Mouse (Mus musculus) midbrain, postnatal 0 days (tissue): Measurements from ENCODE around the gene Cog8. TPM values are rescaled to one million over a fixed set of nuclear protein-coding genes. Genes with fewer than 3 reads are reported as not detected.

Source experiments
- ATAC-seq: fragments of 200-750 bp; cut with Nextera tagmentation; 2 replicates; pipeline ENCODE4 v1.8.0; 2017; ENCODE audit warnings: moderate number of reproducible peaks, mild to moderate bottlenecking, moderate TSS enrichment, moderate library complexity; ENCODE audit not compliant: low FRiP score
- DNase-seq: peaks from one replicate; pipeline ENCODE4 v3.0.0-alpha.2; 2015; ENCODE audit warnings: low spot score
- H3K27ac ChIP-seq: fragments of 300-500 bp; sonication (generic); 2 replicates; pipeline ENCODE4 v1.5.1; 2014; ENCODE audit warnings: low read depth, mild to moderate bottlenecking, low read length, mixed read lengths
- H3K27me3 ChIP-seq: fragments of 300-500 bp; sonication (generic); 2 replicates; pipeline ENCODE4 v1.6.1; 2014; ENCODE audit warnings: low read length, control low read depth, mixed read lengths; ENCODE audit not compliant: insufficient read depth
- H3K36me3 ChIP-seq: fragments of 300-500 bp; sonication (generic); 2 replicates; pipeline ENCODE4 v1.6.1; 2014; ENCODE audit warnings: low read length, control low read depth, mixed read lengths; ENCODE audit not compliant: insufficient read depth
- H3K4me1 ChIP-seq: fragments of 300-500 bp; sonication (generic); 2 replicates; pipeline ENCODE4 v1.6.1; 2014; ENCODE audit warnings: mild to moderate bottlenecking, control low read depth, antibody characterized with exemption, low read length, mixed read lengths; ENCODE audit not compliant: insufficient read depth
- H3K4me2 ChIP-seq: fragments of 300-500 bp; sonication (generic); 2 replicates; pipeline ENCODE4 v1.6.1; 2014; ENCODE audit warnings: low read depth, mild to moderate bottlenecking, low read length, mixed read lengths; ENCODE audit not compliant: poor library complexity, severe bottlenecking
- H3K4me3 ChIP-seq: fragments of 300-500 bp; sonication (generic); 2 replicates; pipeline ENCODE4 v1.5.1; 2014; ENCODE audit warnings: low read depth, mild to moderate bottlenecking, low read length, moderate library complexity
- H3K9ac ChIP-seq: fragments of 300-500 bp; sonication (generic); replicated peaks from 2 replicates; pipeline ENCODE4 v1.6.1; 2014; ENCODE audit warnings: mild to moderate bottlenecking, low read length, moderate library complexity, mixed read lengths; ENCODE audit not compliant: poor library complexity, severe bottlenecking
- H3K9me3 ChIP-seq: fragments of 300-500 bp; sonication (generic); 2 replicates; pipeline ENCODE4 v1.6.1; 2016; ENCODE audit warnings: low read length, control low read depth
- CTCF ChIP-seq: IDR thresholded peaks from 2 replicates; pipeline ENCODE4 v1.5.1; 2016; ENCODE audit warnings: antibody characterized with exemption, mild to moderate bottlenecking
- WGBS: fragments of 180-500 bp; shearing (Covaris S2); extraction: QIAGEN DNeasy Blood & Tissue Kit; methylation state at CpG from one replicate; pipeline ENCODE4 v1.1.7; 2014; 5-methylcytosine and 5-hydroxymethylcytosine counted together
- polyA plus RNA-seq: library from polyadenylated mRNA; unstranded; fragments of >200 nt; fragmentation: Nextera tagmentation; extraction: Ambion mirVana; gene quantifications from 2 replicates; pipeline ENCODE4 v1.2.1, GENCODE M21; 2015
- total RNA-seq: library from RNA; depleted of rRNA; stranded (reverse); fragments of >200 nt; gene quantifications from 2 replicates; pipeline ENCODE4 v1.2.3, GENCODE M21; 2014

Cog8 gene
- total and polyA plus RNA-seq, 2 experiments from 2014 or later: 32.4 to 89.6 TPM

GRCm38 (mm10) chr8:107031577-107032090 is 24.9 kb downstream of the Cog8 start:
- ATAC-seq: no peak
- no peak for TF ChIP-seq CTCF
- no peak for DNase-seq

GRCm38 (mm10) chr8:107030650-107031576 is 25.6 kb downstream of the Cog8 start, which contains the start of gene Vps4a:
Gene Vps4a, plus strand, starts transcription at chr8:107031222.
- DNase-seq (peak; percentile 94), ATAC-seq (peak; percentile 96)
- 4% methylated on average over 63 of the region's 66 CpGs for WGBS
- Histone ChIP-seq H3K36me3 (0 out of 2 replicates have a peak, but pooled peaks cover 2% of the 10 kb centered on the region), H3K4me3 (peak within 1 kb of the TSS; percentile 98), H3K27me3 (no peaks in the 10 kb centered on the region), H3K27ac (peak within 1 kb of the TSS; percentile 73), H3K9ac (peak within 1 kb of the TSS; percentile 95), H3K4me2 (peak within 1 kb of the TSS; percentile 73), H3K9me3 (no peaks in the 10 kb centered on the region), H3K4me1 (peaks cover 7% of the 10 kb centered on the region)
- TF ChIP-seq CTCF: peak; percentile 88

More at GRCm38 (mm10) chr8:107031577-107032090, 24.9 kb downstream of the Cog8 start:
- under 1% methylated on average over 34 of the region's 40 CpGs for WGBS
- peak overlapping the region; percentile 98 for H3K4me3 ChIP-seq
- no peaks in the 10 kb centered on the region for H3K9me3 ChIP-seq
- peaks cover 7% of the 10 kb centered on the region for H3K4me1 ChIP-seq
- H3K27me3 ChIP-seq: no peaks in the 10 kb centered on the region
- H3K4me2 ChIP-seq: peak overlapping the region; percentile 73
- H3K27ac ChIP-seq: peak overlapping the region; percentile 73
- 0 out of 2 replicates have a peak, but pooled peaks cover 6% of the 10 kb centered on the region for H3K36me3 ChIP-seq
- peak overlapping the region; percentile 95 for H3K9ac ChIP-seq

GRCm38 (mm10) chr8:107030058-107030457 is 26.4 kb downstream of the Cog8 start:
- DNase-seq (no peak), ATAC-seq (no peak)
- no peak overlapping the region for H3K9ac ChIP-seq
- no peak overlapping the region for H3K4me3 ChIP-seq
- peaks cover 7% of the 10 kb centered on the region for H3K4me1 ChIP-seq
- 76% methylated on average over 5 of the region's 5 CpGs for WGBS
- TF ChIP-seq CTCF: no peak
- no peaks in the 10 kb centered on the region for H3K9me3 ChIP-seq
- H3K36me3 ChIP-seq: 0 out of 2 replicates have a peak, but pooled peaks cover 2% of the 10 kb centered on the region
- no peaks in the 10 kb centered on the region for H3K27me3 ChIP-seq
- H3K4me2 ChIP-seq: no peak overlapping the region
- H3K27ac ChIP-seq: no peak overlapping the region

GRCm38 (mm10) chr8:107029310-107029709 is 27.2 kb downstream of the Cog8 start:
- peaks cover 7% of the 10 kb centered on the region for H3K4me1 ChIP-seq
- ATAC-seq (no peak), DNase-seq (no peak)
- TF ChIP-seq CTCF: no peak
- H3K27ac ChIP-seq: no peak overlapping the region
- no peaks in the 10 kb centered on the region for H3K27me3 ChIP-seq
- 0 out of 2 replicates have a peak, but pooled peaks cover under 1% of the 10 kb centered on the region for H3K36me3 ChIP-seq
- no peak overlapping the region for H3K4me2 ChIP-seq
- H3K4me3 ChIP-seq: no peak overlapping the region
- H3K9ac ChIP-seq: no peak overlapping the region
- 82% methylated on average over 3 of the region's 3 CpGs for WGBS
- no peaks in the 10 kb centered on the region for H3K9me3 ChIP-seq

- 95% methylated on average over 8 of the region's 8 CpGs for WGBS
These were observed 33.0 kb downstream of the Cog8 start for GRCm38 (mm10) chr8:107023479-107023878.

GRCm38 (mm10) chr8:107014915-107015314 is 41.6 kb downstream of the Cog8 start:
- 96% methylated on average over 1 of the region's 1 CpGs for WGBS
- Histone ChIP-seq H3K4me2 (no peak overlapping the region), H3K27me3 (no peaks in the 10 kb centered on the region), H3K27ac (no peak overlapping the region), H3K4me3 (no peak overlapping the region), H3K9ac (no peak overlapping the region), H3K4me1 (no peaks in the 10 kb centered on the region), H3K9me3 (no peaks in the 10 kb centered on the region), H3K36me3 (no peaks in the 10 kb centered on the region; the same call in 1 of the 2 replicates)
- DNase-seq (no peak), ATAC-seq (no peak)
- TF ChIP-seq CTCF: no peak

More at GRCm38 (mm10) chr8:107023479-107023878, 33.0 kb downstream of the Cog8 start:
- H3K9me3 ChIP-seq: no peaks in the 10 kb centered on the region
- H3K4me1 ChIP-seq: no peaks in the 10 kb centered on the region
- no peak overlapping the region for H3K4me2 ChIP-seq
- H3K36me3 ChIP-seq: no peaks in the 10 kb centered on the region
- H3K9ac ChIP-seq: no peak overlapping the region
- H3K4me3 ChIP-seq: no peak overlapping the region
- no peak for TF ChIP-seq CTCF
- H3K27me3 ChIP-seq: no peaks in the 10 kb centered on the region
- ATAC-seq (no peak), DNase-seq (no peak)
- no peak overlapping the region for H3K27ac ChIP-seq
